Mouse (Mus musculus) E14TG2a.4 (cell line): ENCODE results near the gene Kcnn3.

Experiments
- CTCF ChIP-seq: conservative IDR thresholded peaks from 2 replicates; pipeline ENCODE4 v1.5.1; 2014; ENCODE audit warnings: low read length
- POU5F1 ChIP-seq: IDR thresholded peaks from 2 replicates; pipeline ENCODE4 v1.6.1; 2014; ENCODE audit warnings: low read length, borderline replicate concordance

- no peak for TF ChIP-seq CTCF
- TF ChIP-seq POU5F1 = no peak
Measured at GRCm38 (mm10) chr3:89561386-89561785, 41.4 kb downstream of the Kcnn3 start.
